Mouse (Mus musculus): ENCODE results near the gene Gm21170. TPM values are rescaled to one million over a fixed set of nuclear protein-coding genes. Genes with fewer than 3 reads are reported as not detected.

The Gm21170 gene
- not detected for total RNA-seq (2023)

GRCm38 (mm10) chrY:47690998-47691397 is at the start of gene Gm21170:
Gm21170 (minus strand) TSS chrY:47691098.

Other genes starting within 250 kb of the Gm21170 start
- not detected for gene Gm21256, start 240.1 kb downstream of the Gm21170 start, total RNA-seq (2023)

Data from monocyte, adult 59 days (primary cell).